Mouse (Mus musculus): Measurements from ENCODE around the gene Actrt1.

Actrt1 gene

GRCm38 (mm10) chrX:46328707-46329106 is at the start of gene Actrt1:
TSS of gene Actrt1 (plus strand) at chrX:46329007.
- no peak for DNase-seq

GRCm38 (mm10) chrX:46331463-46332115 is 2.8 kb downstream of the Actrt1 start:
- DNase-seq = no peak

All from cerebellum, postnatal 10 days (tissue).